38 mouse cellular contexts compared by ENCODE assay signal in the genomic region with DNA sequence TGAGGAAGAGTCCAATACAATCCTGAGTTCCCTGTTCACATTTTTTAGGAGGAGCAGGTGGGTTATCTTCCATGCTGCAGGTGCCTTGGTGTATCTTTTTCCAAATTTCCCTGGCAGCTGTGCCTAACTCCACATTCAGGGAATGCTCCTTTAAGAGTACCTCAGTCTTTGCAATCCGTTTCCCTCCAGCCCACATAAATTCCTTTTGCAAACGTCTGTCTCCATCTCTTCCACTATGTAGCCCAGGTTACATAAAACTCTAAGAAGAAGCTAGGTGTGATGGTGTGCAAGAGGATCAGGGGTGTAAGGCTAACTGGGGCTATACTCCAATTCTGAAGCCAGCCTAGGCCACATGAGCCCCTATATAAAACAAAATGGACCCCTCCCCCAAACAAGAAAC. TPM values are rescaled to one million over a fixed set of nuclear protein-coding genes. Genes with fewer than 3 reads are reported as not detected.
"Had no signal": no experiment of that assay in that cellular context is flagged by ENCODE, and none has a peak within 500 bp of the region (broad histone marks: within the 10 kb centered on the region; RNA-seq: fewer than 3 reads in every experiment).

No protein-coding gene starts in this region.

- H3K27me3 ChIP-seq: limb, embryonic 12.5 days; limb, embryonic 13.5 days; limb, embryonic 15.5 days; liver, embryonic 13.5 days; liver, embryonic 15.5 days; lung, embryonic 15.5 days; megakaryocyte, embryonic 14.5 days; midbrain, embryonic 12.5 days; midbrain, embryonic 13.5 days; midbrain, embryonic 15.5 days had no signal

- H3K9me3 ChIP-seq: limb, embryonic 10.5 days; limb, embryonic 12.5 days; limb, embryonic 13.5 days; limb, embryonic 15.5 days; liver, embryonic 13.5 days; liver, embryonic 15.5 days; lung, embryonic 15.5 days; megakaryocyte, embryonic 14.5 days; midbrain, embryonic 10.5 days; midbrain, embryonic 12.5 days; midbrain, embryonic 13.5 days; midbrain, embryonic 15.5 days had no signal

- H3K4me2 ChIP-seq: limb, embryonic 12.5 days; limb, embryonic 13.5 days; limb, embryonic 15.5 days; liver, embryonic 11.5 days; liver, embryonic 13.5 days; liver, embryonic 15.5 days; lung, embryonic 14.5 days; lung, embryonic 15.5 days; midbrain, embryonic 11.5 days; midbrain, embryonic 12.5 days; midbrain, embryonic 13.5 days; midbrain, embryonic 15.5 days had no signal

- H3K4me1 ChIP-seq: midbrain, embryonic 12.5 days; midbrain, embryonic 13.5 days; midbrain, embryonic 15.5 days had no signal

- H3K4me3 ChIP-seq: limb, embryonic 10.5 days; limb, embryonic 12.5 days; limb, embryonic 13.5 days; limb, embryonic 15.5 days; liver, embryonic 13.5 days; liver, embryonic 15.5 days; lung, embryonic 15.5 days; megakaryocyte, embryonic 14.5 days; midbrain, embryonic 10.5 days; midbrain, embryonic 12.5 days; midbrain, embryonic 13.5 days; midbrain, embryonic 15.5 days; myocyte had no signal

- ATAC-seq: liver, postnatal 0 days; lung, postnatal 0 days; midbrain, embryonic 13.5 days; midbrain, embryonic 15.5 days; midbrain, embryonic 16.5 days had no signal

- DNase-seq: left cerebral cortex, postnatal 4 days; liver; liver, embryonic 13.5 days; liver, postnatal 0 days; lung, adult 18-20 months; lung, adult 2 months; lung, embryonic 14.5 days; lung, postnatal 10 days; lung, postnatal 14 days; lung, postnatal 36 days; lung, postnatal 4 days; midbrain, embryonic 14.5 days had no signal

- H3K9ac ChIP-seq: limb, embryonic 12.5 days; limb, embryonic 13.5 days; limb, embryonic 15.5 days; liver, embryonic 13.5 days; liver, embryonic 14.5 days; liver, embryonic 15.5 days; liver, postnatal 0 days; lung, embryonic 14.5 days; lung, embryonic 15.5 days; midbrain, embryonic 12.5 days; midbrain, embryonic 13.5 days; midbrain, embryonic 15.5 days had no signal

- H3K27ac ChIP-seq: limb, embryonic 10.5 days; limb, embryonic 12.5 days; limb, embryonic 13.5 days; limb, embryonic 15.5 days; liver, embryonic 13.5 days; liver, embryonic 14.5 days; liver, embryonic 15.5 days; lung, embryonic 15.5 days; macrophage; midbrain, embryonic 10.5 days; midbrain, embryonic 12.5 days; midbrain, embryonic 13.5 days; midbrain, embryonic 15.5 days had no signal

RNA-seq across cellular contexts. Expression of gene Gm128, which starts 1.7 kb away (rescaled TPM):
- total RNA-seq: left cerebral cortex, postnatal 10 days; left cerebral cortex, postnatal 4 days; monocyte, adult 5-6 weeks had no signal
- polyA plus RNA-seq: liver, adult 2 months; midbrain, embryonic 12.5 days had no signal

RNA-seq across cellular contexts. Expression of gene Bnipl, which starts 7.9 kb away (rescaled TPM):
- total RNA-seq: liver, adult 2 months; megakaryocyte progenitor cell, adult 5-6 weeks; megakaryocyte, adult 5-6 weeks; megakaryocyte-erythroid progenitor cell, adult 5-6 weeks; midbrain, postnatal 0 days; monocyte, adult 5-6 weeks had no signal
- polyA plus RNA-seq: liver, embryonic 13.5 days; liver, embryonic 15.5 days; liver, embryonic 16.5 days; liver, postnatal 0 days; macrophage; midbrain, embryonic 14.5 days; midbrain, embryonic 16.5 days; midbrain, postnatal 0 days had no signal
